Mouse (Mus musculus) hindbrain, postnatal 0 days (tissue): ENCODE measurements around the gene Zfp768. TPM values are rescaled to one million over a fixed set of nuclear protein-coding genes. Genes with fewer than 3 reads are reported as not detected.
"Not testable (repeated sequence)": the region's sequence is repeated elsewhere in the genome, so short reads cannot be mapped to it uniquely, and the experiment has no call there.

Source experiments
- ATAC-seq: fragments of 200-750 bp; cut with Nextera tagmentation; 2 replicates; pipeline ENCODE4 v1.8.0; 2017; ENCODE audit warnings: mild to moderate bottlenecking, moderate TSS enrichment, moderate library complexity
- DNase-seq: peaks from one replicate; pipeline ENCODE4 v3.0.0-alpha.2; 2015; ENCODE audit warnings: low spot score
- H3K27ac ChIP-seq: fragments of 300-500 bp; sonication (generic); 2 replicates; pipeline ENCODE4 v1.5.1; 2014; ENCODE audit warnings: mild to moderate bottlenecking
- H3K27me3 ChIP-seq: fragments of 300-500 bp; sonication (generic); 2 replicates; pipeline ENCODE4 v1.6.1; 2014; ENCODE audit warnings: low read length, mixed read lengths; ENCODE audit not compliant: insufficient read depth
- H3K36me3 ChIP-seq: fragments of 300-500 bp; sonication (generic); 2 replicates; pipeline ENCODE4 v1.6.1; 2014; ENCODE audit warnings: low read length, mixed read lengths; ENCODE audit not compliant: insufficient read depth
- H3K4me1 ChIP-seq: fragments of 300-500 bp; sonication (generic); 2 replicates; pipeline ENCODE4 v1.6.1; 2014; ENCODE audit warnings: antibody characterized with exemption, low read length, mixed read lengths; ENCODE audit not compliant: insufficient read depth
- H3K4me2 ChIP-seq: fragments of 300-500 bp; sonication (generic); 2 replicates; pipeline ENCODE4 v1.6.1; 2014; ENCODE audit warnings: low read depth, mild to moderate bottlenecking, low read length, moderate library complexity, mixed read lengths
- H3K4me3 ChIP-seq: fragments of 300-500 bp; sonication (generic); 2 replicates; pipeline ENCODE4 v1.5.1; 2014; ENCODE audit warnings: low read length
- H3K9ac ChIP-seq: fragments of 300-500 bp; sonication (generic); replicated peaks from 2 replicates; pipeline ENCODE4 v1.6.1; 2014; ENCODE audit warnings: mild to moderate bottlenecking, low read length, moderate library complexity, mixed read lengths
- H3K9me3 ChIP-seq: fragments of 300-500 bp; sonication (generic); 2 replicates; pipeline ENCODE4 v1.6.1; 2016; ENCODE audit warnings: low read length, mixed read lengths
- CTCF ChIP-seq: IDR thresholded peaks from 2 replicates; pipeline ENCODE4 v1.5.1; 2016; ENCODE audit warnings: antibody characterized with exemption, control low read depth, low read depth
- WGBS: fragments of 180-500 bp; shearing (Covaris S2); extraction: QIAGEN DNeasy Blood & Tissue Kit; methylation state at CpG from one replicate; pipeline ENCODE4 v1.1.7; 2014; 5-methylcytosine and 5-hydroxymethylcytosine counted together
- polyA plus RNA-seq: library from polyadenylated mRNA; unstranded; fragments of >200 nt; fragmentation: Nextera tagmentation; extraction: Ambion mirVana; gene quantifications from 2 replicates; pipeline ENCODE4 v1.2.1, GENCODE M21; 2015
- total RNA-seq: library from RNA; depleted of rRNA; stranded (reverse); fragments of >200 nt; gene quantifications from 2 replicates; pipeline ENCODE4 v1.2.3, GENCODE M21; 2014; rRNA removed

Gene Zfp768
- 47.7 and 53.6 TPM in 2 replicates for total RNA-seq
- polyA plus RNA-seq, result 13.4 and 15.7 TPM in 2 replicates

DNA sequence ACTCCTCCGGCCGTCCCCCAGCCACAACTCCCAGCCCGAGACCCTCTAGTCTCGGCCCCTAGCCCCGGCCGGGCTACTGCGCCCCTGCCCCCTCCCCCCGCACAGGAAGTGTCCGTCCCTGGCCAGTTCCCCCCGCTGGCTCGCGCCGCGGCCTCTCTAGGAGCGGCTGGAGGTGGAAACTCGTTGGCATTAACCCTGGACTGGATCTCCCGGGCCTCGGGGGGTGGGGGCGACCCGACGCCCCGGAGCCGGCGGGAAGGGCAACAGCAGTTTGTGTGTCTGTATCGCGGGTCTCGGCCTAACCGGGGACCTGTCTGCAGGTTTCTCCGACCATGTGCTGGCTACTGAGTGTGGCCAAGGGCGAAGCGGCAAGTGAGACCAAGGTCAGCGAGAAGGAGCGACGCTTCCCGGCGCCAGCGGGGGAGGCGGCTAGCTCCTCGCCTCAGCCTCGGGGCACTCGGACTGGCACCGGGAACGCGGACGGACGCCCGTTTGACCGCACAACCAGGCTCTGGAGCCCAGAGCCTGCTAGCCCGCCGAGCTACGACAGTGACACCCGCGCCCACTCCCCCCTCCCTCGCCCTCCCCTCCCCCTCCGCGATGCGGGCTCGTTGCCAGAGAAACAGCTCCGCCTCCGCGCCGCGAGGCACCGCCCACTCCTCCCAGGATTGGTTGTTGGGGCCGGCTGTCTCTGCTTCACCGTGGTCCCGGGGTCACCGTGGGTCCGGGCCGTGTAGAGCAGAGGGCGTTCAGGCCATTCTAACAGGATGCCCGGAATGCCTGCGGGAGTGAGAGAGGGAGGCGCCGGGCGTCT is at the start of gene Zfp768:
Zfp768 (minus strand) TSS at position 78 of the 814 bp plus-strand sequence.
- H3K27me3 ChIP-seq, result no peaks in the 10 kb centered on the region
- ATAC-seq, result peak; percentile 94
- no peak for TF ChIP-seq CTCF
- DNase-seq, result peak; percentile 95
- H3K36me3 ChIP-seq, result peaks cover 17% of the 10 kb centered on the region; the same call in 1 of the 2 replicates
- WGBS, result under 1% methylated on average over 74 of the region's 76 CpGs
- peak within 1 kb of the TSS; percentile 91 for H3K4me3 ChIP-seq
- peak within 1 kb of the TSS; percentile 98 for H3K27ac ChIP-seq
- H3K9me3 ChIP-seq, result no peaks in the 10 kb centered on the region
- H3K4me2 ChIP-seq, result peak within 1 kb of the TSS; percentile 91
- no peaks in the 10 kb centered on the region for H3K4me1 ChIP-seq
- peak within 1 kb of the TSS; percentile 98 for H3K9ac ChIP-seq

DNA sequence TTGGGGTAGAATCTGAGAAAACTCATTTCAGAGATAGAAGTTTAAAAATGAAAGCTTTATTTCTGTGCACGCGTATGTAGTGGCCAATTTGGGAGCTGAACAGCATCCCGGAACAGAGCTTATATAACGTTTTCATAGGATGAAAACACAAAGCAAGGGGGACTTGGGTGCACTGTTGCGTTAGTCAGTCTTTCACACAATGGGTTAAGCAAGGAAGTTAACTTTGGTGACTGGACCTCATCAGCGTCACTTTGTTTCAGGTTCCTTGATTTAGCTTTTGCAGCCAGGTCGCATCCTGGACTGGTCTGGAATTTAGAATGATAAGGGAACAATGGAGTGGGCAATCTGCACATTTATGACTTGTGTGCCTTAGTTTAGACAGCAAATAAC is 48.5 kb upstream of the Zfp768 start:
- Histone ChIP-seq H3K9ac (peak overlapping the region; percentile 90), H3K27me3 (no peaks in the 10 kb centered on the region), H3K27ac (peak overlapping the region; percentile 62), H3K9me3 (no peaks in the 10 kb centered on the region), H3K4me2 (peak overlapping the region; percentile 81), H3K36me3 (no peaks in the 10 kb centered on the region), H3K4me1 (0 out of 2 replicates have a peak, but pooled peaks cover 5% of the 10 kb centered on the region), H3K4me3 (peak overlapping the region; percentile 71)
- DNase-seq (no peak), ATAC-seq (no peak; the same call in 1 of the 2 replicates)
- WGBS, result 17% methylated on average over 7 of the region's 7 CpGs
- no peak for TF ChIP-seq CTCF

DNA sequence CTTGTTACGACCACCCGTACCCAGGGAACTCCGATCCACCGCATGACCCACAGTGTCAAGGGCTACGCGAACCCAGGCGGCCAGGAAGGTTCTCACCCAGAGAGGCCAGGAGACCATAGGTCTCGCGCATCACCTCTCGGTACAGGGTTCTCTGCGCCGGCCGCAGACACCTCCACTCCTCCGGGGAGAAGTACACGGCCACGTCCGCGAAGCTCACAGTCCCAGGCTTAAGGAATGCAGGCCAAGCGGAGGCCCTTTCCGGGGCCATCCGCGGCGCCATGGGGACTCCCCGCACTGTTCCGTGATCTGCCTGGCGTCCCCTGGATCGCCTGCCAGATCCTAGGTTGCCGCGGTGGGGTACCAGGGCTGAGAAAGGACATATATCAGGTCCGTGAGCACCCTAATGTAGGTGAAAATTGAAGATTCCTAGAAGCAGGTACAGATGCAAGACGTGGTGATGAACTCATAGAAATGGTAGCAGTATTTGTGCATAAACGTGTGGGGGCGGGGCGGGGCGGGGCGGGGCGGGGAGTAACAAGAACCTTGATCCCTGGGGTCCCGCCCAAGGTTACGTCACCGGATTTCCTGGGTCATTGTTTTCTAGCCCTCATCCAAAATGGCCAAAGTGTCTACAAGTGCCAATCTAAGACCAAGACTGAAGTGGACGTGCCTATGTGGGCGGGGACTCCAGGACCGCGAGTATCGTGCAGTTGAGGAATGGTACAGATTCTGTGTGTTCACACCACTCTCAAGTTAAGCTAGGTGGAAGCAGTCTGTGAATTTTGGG is 48.0 kb upstream of the Zfp768 start, which contains the start of gene E430018J23Rik:
E430018J23Rik (minus strand) TSS at position 473 of the 787 bp plus-strand sequence.
- Histone ChIP-seq H3K4me2 (peak within 1 kb of the TSS; percentile 81), H3K36me3 (no peaks in the 10 kb centered on the region), H3K9ac (peak within 1 kb of the TSS; percentile 90), H3K27ac (peak within 1 kb of the TSS; percentile 89), H3K9me3 (no peaks in the 10 kb centered on the region), H3K4me3 (peak within 1 kb of the TSS; percentile 71), H3K27me3 (no peaks in the 10 kb centered on the region), H3K4me1 (0 out of 2 replicates have a peak, but pooled peaks cover 5% of the 10 kb centered on the region)
- WGBS, result under 1% methylated on average over 45 of the region's 45 CpGs
- no peak for TF ChIP-seq CTCF
- ATAC-seq, result peak; percentile 96
- peak; percentile 99 for DNase-seq

DNA sequence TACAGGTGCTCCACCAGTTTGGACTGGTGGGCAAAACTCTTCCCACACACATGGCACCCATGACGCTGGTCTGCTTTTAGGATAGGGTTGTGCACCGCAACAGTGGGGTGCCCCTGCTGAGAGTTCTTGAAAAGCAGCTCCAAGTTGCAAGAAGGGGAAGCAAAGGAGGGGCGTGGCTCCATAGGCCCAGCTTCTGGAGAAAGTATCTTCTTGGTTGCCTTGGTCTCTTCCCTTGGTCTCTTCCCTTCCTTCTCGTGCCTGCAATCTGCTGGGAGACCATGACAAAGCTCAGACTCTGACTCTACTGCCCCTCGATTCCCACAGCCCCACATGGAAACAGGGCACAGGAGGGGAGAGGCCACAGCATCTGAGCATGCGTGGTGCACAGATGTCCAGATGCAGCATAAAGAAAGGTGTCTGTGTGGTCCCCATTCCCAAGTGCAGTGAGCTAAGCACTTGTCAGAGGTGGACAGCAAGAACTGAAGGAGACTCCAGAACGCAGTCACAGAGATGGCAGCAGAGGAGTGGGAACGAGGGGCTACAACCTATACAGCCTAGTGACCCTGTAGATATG is 46.9 kb upstream of the Zfp768 start:
- Histone ChIP-seq H3K4me1 (0 out of 2 replicates have a peak, but pooled peaks cover 5% of the 10 kb centered on the region), H3K4me2 (peak overlapping the region; percentile 81), H3K4me3 (peak overlapping the region; percentile 71), H3K9me3 (no peaks in the 10 kb centered on the region), H3K36me3 (no peaks in the 10 kb centered on the region), H3K27me3 (no peaks in the 10 kb centered on the region), H3K27ac (0 out of 2 replicates have a peak overlapping the region, but pooled peaks have one; percentile 89), H3K9ac (peak overlapping the region; percentile 90)
- ATAC-seq, result 0 out of 2 replicates have a peak, but pooled peaks have one; percentile 3
- no peak for DNase-seq
- no peak for TF ChIP-seq CTCF
- 80% methylated on average over 8 of the region's 8 CpGs for WGBS

DNA sequence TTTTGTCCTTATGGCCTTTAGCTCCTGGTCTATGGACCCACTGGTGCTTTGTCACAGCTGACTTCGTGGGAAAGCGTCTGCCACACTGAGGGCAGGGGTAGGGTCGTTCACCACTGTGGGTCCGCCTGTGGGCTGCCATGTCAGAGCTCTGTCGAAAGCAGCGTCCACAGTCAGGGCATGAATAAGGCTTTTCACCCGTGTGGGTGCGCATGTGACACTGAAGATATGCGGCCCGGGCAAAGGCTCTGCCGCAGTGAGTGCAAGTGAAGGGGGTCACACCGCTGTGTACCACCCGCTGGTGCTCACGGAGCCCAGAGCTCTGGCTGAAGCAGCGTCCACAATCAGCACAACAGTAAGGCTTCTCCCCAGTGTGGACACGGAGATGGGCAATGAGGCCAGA is 46.1 kb upstream of the Zfp768 start:
- 94% methylated on average over 16 of the region's 16 CpGs for WGBS
- H3K36me3 ChIP-seq, result no peaks in the 10 kb centered on the region
- no peak for ATAC-seq
- no peak overlapping the region for H3K9ac ChIP-seq
- DNase-seq, result no peak
- no peak overlapping the region for H3K27ac ChIP-seq
- H3K4me2 ChIP-seq, result no peak overlapping the region
- H3K4me3 ChIP-seq, result no peak overlapping the region
- 0 out of 2 replicates have a peak, but pooled peaks cover 5% of the 10 kb centered on the region for H3K4me1 ChIP-seq
- H3K9me3 ChIP-seq, result no peaks in the 10 kb centered on the region
- TF ChIP-seq CTCF, result no peak
- no peaks in the 10 kb centered on the region for H3K27me3 ChIP-seq

DNA sequence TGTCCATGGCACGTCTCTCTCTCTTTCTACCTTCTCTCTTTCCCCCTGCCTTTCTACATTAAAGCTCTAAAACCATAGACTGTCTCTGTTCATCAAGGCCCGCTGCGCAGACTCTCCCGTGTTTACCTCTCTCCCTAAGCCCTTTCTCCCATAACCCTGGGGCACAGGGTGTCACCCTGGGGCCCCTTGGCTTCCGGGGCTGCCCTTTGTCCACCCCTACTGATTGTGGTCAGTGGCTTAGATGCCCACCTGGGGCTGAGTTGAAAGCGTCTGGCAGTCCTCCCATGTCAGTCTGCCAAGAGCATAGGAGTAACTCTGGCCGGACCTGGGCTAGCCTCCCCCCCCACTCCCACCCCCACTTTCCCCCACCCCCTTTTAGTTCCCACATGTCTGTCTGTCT is 44.9 kb upstream of the Zfp768 start:
- TF ChIP-seq CTCF, result no peak
- no peak for DNase-seq
- H3K9ac ChIP-seq, result no peak overlapping the region
- H3K4me1 ChIP-seq, result 0 out of 2 replicates have a peak, but pooled peaks cover 5% of the 10 kb centered on the region
- 73% methylated on average over 7 of the region's 7 CpGs for WGBS
- ATAC-seq, result no peak
- no peaks in the 10 kb centered on the region for H3K27me3 ChIP-seq
- no peak overlapping the region for H3K4me2 ChIP-seq
- no peaks in the 10 kb centered on the region for H3K9me3 ChIP-seq
- H3K27ac ChIP-seq, result no peak overlapping the region
- no peak overlapping the region for H3K4me3 ChIP-seq
- no peaks in the 10 kb centered on the region for H3K36me3 ChIP-seq

DNA sequence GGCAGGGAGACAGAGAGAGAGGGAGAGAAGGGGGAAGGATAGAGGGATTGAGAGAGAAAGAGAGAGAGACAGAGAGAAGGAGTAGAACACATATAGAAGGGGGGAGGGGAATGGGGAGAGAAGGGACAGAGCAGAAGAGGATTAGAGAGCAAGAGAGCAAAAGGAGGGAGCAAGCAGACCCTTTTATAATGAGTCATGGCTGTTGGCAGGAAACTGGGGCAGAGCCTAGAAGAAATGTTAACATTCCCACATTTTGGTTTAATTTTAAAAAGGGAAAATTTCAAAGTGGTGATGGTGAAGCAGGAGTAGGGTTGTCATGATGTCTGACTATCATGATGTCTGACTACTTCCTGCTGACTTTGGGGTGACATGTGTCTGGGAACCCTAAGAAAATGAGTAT is 42.8 kb upstream of the Zfp768 start:
- H3K4me2 ChIP-seq, DNase-seq, H3K4me3 ChIP-seq, H3K4me1 ChIP-seq, H3K9ac ChIP-seq, ATAC-seq, H3K9me3 ChIP-seq, H3K27me3 ChIP-seq, H3K27ac ChIP-seq, H3K36me3 ChIP-seq: not testable (repeated sequence)
